Mouse (Mus musculus): ENCODE measurements around the gene Olfr890. TPM values are rescaled to one million over a fixed set of nuclear protein-coding genes. Genes with fewer than 3 reads are reported as not detected.
"Not testable (repeated sequence)": the region's sequence is repeated elsewhere in the genome, so short reads cannot be mapped to it uniquely, and the experiment has no call there.

Olfr890 gene
- total RNA-seq (2021) = not detected
- long read RNA-seq, experiment 1 = 0 reads
- long read RNA-seq, experiment 2 = 0 reads

DNA sequence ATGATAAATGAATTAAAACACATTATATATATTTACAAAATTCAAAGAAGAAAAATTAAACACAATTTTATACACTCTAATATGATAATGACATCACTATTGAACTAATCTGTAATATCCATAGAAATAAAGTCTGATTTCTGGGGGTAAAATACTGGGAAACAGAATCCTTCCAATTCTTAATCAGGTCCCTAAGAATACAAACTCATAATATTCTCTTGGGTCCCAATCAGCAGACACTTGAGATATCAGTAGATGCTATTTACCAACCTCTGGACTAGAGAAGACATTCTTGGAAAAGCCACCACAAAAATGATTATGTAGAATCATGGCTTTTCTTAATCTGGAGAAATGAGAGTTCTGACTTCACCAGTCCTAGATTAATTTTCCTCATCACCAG lies at the start of gene Olfr890:
TSS of gene Olfr890 (plus strand) at position 301 of the 400 bp plus-strand sequence.
- no peak for DNase-seq (ENCODE audit: low spot score in 2 of 2)

DNA sequence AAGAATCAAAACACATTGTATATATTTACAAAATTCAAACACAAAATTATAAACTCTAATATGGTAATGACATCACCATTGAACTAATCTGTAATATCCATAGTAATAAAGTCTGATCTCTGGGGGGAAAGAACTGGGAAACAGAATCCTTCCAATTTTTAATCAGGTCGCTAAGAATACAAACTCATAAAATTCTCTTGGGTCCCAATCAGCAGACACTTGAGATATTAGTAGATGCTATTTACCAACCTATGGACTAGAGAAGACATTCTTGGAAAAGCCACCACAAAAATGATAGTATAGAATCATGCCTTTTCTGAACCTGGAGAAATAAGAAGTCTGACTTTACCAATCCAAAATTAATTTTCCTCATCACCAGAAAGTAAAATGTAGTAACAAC lies 34.5 kb upstream of the Olfr890 start, which contains the start of gene Olfr888:
TSS of gene Olfr888 (plus strand) at position 301 of the 400 bp plus-strand sequence.
- DNase-seq (ENCODE audit: low spot score in 2 of 2) = no peak

DNA sequence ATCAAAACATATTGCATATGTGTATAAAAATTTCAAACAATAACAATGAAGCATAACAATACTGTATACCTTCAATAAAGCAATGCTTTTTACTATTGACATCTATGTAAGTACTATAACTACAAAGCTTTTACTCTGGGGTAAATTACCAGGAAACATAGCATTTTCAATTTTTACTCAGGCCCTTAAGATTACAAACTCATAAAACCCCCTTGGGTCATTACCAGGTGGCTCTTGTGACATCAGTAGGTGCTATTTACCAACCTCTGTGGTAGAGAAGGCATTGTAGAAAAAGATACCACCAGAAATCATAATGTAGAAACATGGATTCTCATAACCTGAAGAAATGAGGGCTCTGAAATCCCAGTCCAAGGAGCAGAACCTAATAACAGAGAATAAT lies 27.4 kb upstream of the Olfr890 start, which contains the start of gene Olfr889:
TSS of gene Olfr889 (plus strand) at position 301 of the 400 bp plus-strand sequence.
- DNase-seq (ENCODE audit: low spot score in 2 of 2) = no peak

DNA sequence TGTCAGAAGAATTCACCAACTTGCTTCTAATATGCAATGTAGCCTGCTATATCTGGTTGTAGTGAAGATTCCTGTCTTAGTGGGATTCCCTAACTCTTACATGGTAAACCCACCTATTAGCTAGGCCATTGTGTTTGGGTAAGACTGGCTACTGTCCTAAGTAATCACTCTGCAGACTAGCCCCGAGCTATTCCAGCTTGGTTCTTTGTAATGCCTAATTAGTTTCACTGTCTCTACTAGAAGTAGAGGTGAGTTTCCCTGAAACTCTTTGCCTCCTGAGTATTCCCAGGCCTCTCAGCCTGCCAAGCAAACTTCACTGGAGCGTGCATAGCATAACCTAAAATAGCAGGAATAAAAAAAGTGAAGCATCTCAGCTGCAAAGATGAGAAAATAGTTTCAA lies 26.0 kb downstream of the Olfr890 start:
- DNase-seq (ENCODE audit: low spot score in 2 of 2) = not testable (repeated sequence)

DNA sequence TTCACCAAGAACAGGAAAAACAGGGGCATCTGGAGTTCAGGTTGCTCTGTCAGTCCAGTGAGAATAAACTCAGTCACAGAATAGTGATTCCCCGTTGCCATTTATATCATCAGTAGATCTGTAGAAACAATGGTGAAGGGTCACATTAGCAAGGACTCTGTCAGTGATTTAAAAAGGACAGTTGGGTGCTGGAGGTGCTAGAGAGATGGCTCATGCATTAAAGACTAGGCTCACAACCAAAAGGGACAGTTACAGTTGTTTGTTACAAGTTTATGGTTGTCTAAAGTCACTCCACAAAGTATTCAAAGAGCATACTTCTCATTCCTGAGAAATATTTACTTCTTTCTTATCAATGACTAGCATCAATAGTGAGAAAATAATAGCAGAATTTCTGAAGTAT lies 38.4 kb downstream of the Olfr890 start, which contains the start of gene Olfr891:
TSS of gene Olfr891 (minus strand) at position 101 of the 400 bp plus-strand sequence.
- DNase-seq (ENCODE audit: low spot score in 2 of 2) = no peak

Other genes starting within 250 kb of the Olfr890 start
- not detected for gene Olfr145, start 245.8 kb upstream of the Olfr890 start, total RNA-seq (2021)
- not detected for gene Olfr878, start 224.7 kb upstream of the Olfr890 start, total RNA-seq (2021)
- gene Olfr881, start 150.7 kb upstream of the Olfr890 start, total RNA-seq (2021) = not detected
- not detected for gene Olfr883, start 116.7 kb upstream of the Olfr890 start, total RNA-seq (2021)
- not detected for gene Olfr884, start 96.0 kb upstream of the Olfr890 start, total RNA-seq (2021)
- not detected for gene Olfr885, start 81.2 kb upstream of the Olfr890 start, total RNA-seq (2021)
- not detected for gene Olfr887, start 58.4 kb upstream of the Olfr890 start, total RNA-seq (2021)
- not detected for gene Olfr888, start 34.4 kb upstream of the Olfr890 start, total RNA-seq (2021)
- under 1 TPM in 1 of 2 experiments, not detected in 1; 0.17 TPM for gene Olfr889, start 27.3 kb upstream of the Olfr890 start, total RNA-seq (2021)
- not detected for gene Olfr891, start 38.3 kb downstream of the Olfr890 start, total RNA-seq (2021)
- not detected for gene Olfr893, start 65.8 kb downstream of the Olfr890 start, total RNA-seq (2021)
- not detected for gene Olfr894, start 75.5 kb downstream of the Olfr890 start, total RNA-seq (2021)
- gene Olfr143, start 110.3 kb downstream of the Olfr890 start, total RNA-seq (2021) = not detected
- gene Olfr895, start 125.3 kb downstream of the Olfr890 start, total RNA-seq (2021) = not detected
- gene Olfr896-ps1, start 148.6 kb downstream of the Olfr890 start, total RNA-seq (2021) = not detected
- gene Olfr25, start 186.5 kb downstream of the Olfr890 start, total RNA-seq (2021) = not detected
- gene Olfr898, start 205.9 kb downstream of the Olfr890 start, total RNA-seq (2021) = not detected
- gene Olfr250, start 224.4 kb downstream of the Olfr890 start, total RNA-seq (2021) = not detected
- not detected for gene Olfr251, start 234.6 kb downstream of the Olfr890 start, total RNA-seq (2021)

Data from adrenal gland, postnatal 4 days (tissue).